Mouse (Mus musculus) embryonic facial prominence, embryonic 13.5 days (tissue): ENCODE measurements at regions not wholly inside any gene's neighbourhood (a gene's known extent, or its start where the extent isn't known, plus 50 kb on each side); places are given as distances from the start of the nearest gene placed in this dataset.

Experiments
- ATAC-seq: fragments of 200-750 bp; cut with Nextera tagmentation; 2 replicates; pipeline ENCODE4 v1.8.0; 2017; ENCODE audit warnings: low read depth; ENCODE audit not compliant: insufficient number of reproducible peaks, insufficient read depth, low FRiP score, low TSS enrichment
- H3K27ac ChIP-seq: fragments of 300-500 bp; sonication (generic); 2 replicates; pipeline ENCODE4 v1.5.1; 2015; ENCODE audit warnings: moderate library complexity, mild to moderate bottlenecking, inconsistent platforms
- H3K27me3 ChIP-seq: fragments of 300-500 bp; sonication (generic); 2 replicates; pipeline ENCODE4 v1.6.1; 2015; ENCODE audit warnings: mild to moderate bottlenecking, inconsistent platforms
- H3K36me3 ChIP-seq: fragments of 300-500 bp; sonication (generic); 2 replicates; pipeline ENCODE4 v1.6.1; 2015; ENCODE audit warnings: mild to moderate bottlenecking, inconsistent platforms
- H3K4me1 ChIP-seq: fragments of 300-500 bp; sonication (generic); 2 replicates; pipeline ENCODE4 v1.6.1; 2015; ENCODE audit warnings: inconsistent platforms
- H3K4me2 ChIP-seq: fragments of 300-500 bp; sonication (generic); 2 replicates; pipeline ENCODE4 v1.6.1; 2015; ENCODE audit warnings: moderate library complexity, mild to moderate bottlenecking, inconsistent platforms
- H3K4me3 ChIP-seq: fragments of 300-500 bp; sonication (generic); 2 replicates; pipeline ENCODE4 v1.5.1; 2015; ENCODE audit warnings: mild to moderate bottlenecking, inconsistent platforms
- H3K9ac ChIP-seq: fragments of 300-500 bp; sonication (generic); 2 replicates; pipeline ENCODE4 v1.6.1; 2015; ENCODE audit warnings: mild to moderate bottlenecking, inconsistent platforms
- H3K9me3 ChIP-seq: fragments of 300-500 bp; sonication (generic); 2 replicates; pipeline ENCODE4 v1.6.1; 2016; ENCODE audit warnings: inconsistent platforms
- WGBS: fragments of 180-500 bp; shearing (Covaris S2); methylation state at CpG from one replicate; pipeline ENCODE4 v1.1.7; 2015; ENCODE audit warnings: mixed read lengths; 5-methylcytosine and 5-hydroxymethylcytosine counted together

- H3K27me3 ChIP-seq = no peaks in the 10 kb centered on the region
- ATAC-seq = no peak
- H3K4me3 ChIP-seq = no peak overlapping the region
- H3K36me3 ChIP-seq = no peaks in the 10 kb centered on the region
- H3K9me3 ChIP-seq = no peaks in the 10 kb centered on the region
- H3K27ac ChIP-seq = no peak overlapping the region
- no peak overlapping the region for H3K4me2 ChIP-seq
- WGBS = 60% methylated on average over 8 of the region's 8 CpGs
- H3K9ac ChIP-seq = no peak overlapping the region
- peaks cover 11% of the 10 kb centered on the region for H3K4me1 ChIP-seq
Observed at GRCm38 (mm10) chr1:158187651-158188050, 168.5 kb downstream of the Brinp2 start.

GRCm38 (mm10) chr1:158192841-158193551 is 163.1 kb downstream of the Brinp2 start:
- Histone ChIP-seq H3K4me1 (peaks cover 17% of the 10 kb centered on the region), H3K27me3 (no peaks in the 10 kb centered on the region), H3K27ac (no peak overlapping the region), H3K4me3 (no peak overlapping the region), H3K4me2 (no peak overlapping the region), H3K9ac (no peak overlapping the region), H3K9me3 (no peaks in the 10 kb centered on the region), H3K36me3 (no peaks in the 10 kb centered on the region)
- ATAC-seq = no peak
- WGBS = 26% methylated on average over 12 of the region's 12 CpGs

GRCm38 (mm10) chr1:158193968-158194565 is 162.1 kb downstream of the Brinp2 start:
- 62% methylated on average over 12 of the region's 12 CpGs for WGBS
- H3K36me3 ChIP-seq = no peaks in the 10 kb centered on the region
- no peak overlapping the region for H3K9ac ChIP-seq
- no peak overlapping the region for H3K4me3 ChIP-seq
- H3K4me2 ChIP-seq = no peak overlapping the region
- H3K4me1 ChIP-seq = peaks cover 17% of the 10 kb centered on the region
- no peak for ATAC-seq
- no peak overlapping the region for H3K27ac ChIP-seq
- no peaks in the 10 kb centered on the region for H3K9me3 ChIP-seq
- no peaks in the 10 kb centered on the region for H3K27me3 ChIP-seq
